Mouse (Mus musculus): ENCODE data around the gene Drc1.

The Drc1 gene

DNA sequence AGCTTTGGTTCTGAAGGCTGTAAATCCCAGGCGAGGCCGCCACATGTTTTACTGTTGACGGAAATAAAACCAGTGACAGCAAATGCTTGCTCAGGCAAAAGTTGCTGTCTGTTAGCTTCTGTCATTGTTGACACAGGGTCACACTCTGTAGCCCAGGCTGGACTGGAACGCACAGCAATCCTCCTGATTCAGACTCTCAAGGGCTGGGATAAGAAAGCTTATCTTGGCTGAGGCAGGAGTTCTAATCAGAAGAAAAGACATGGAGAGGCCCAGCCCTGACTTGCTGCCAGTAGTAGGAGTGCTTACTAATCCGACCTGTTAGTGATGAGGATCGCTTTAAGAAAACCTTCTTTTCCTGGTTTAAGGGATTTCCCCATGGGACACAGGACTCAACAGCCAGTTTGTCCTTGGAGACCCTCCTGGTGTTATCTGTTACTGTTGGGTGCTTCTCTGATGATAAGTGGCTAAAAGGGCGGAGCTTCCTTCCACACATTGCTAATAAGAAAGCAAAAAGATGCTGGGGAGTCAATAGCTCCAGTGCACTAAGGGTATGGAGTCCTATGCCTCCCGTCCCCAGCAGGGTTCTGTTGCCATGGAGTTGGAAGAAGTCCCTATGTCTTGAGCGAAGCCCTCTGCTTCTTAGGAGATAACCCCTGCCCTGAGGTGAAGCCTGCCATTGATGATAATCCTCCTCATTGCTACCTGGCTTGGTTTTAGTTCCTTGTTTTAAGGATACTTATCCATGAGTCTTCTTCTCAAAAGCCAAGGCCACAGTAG is 6.1 kb downstream of the Drc1 start:
- DNase-seq (ENCODE audit: low spot score) = no peak

GRCm38 (mm10) chr5:30340815-30341214 is 59.6 kb downstream of the Drc1 start:
- DNase-seq (ENCODE audit: low spot score) = no peak

DNA sequence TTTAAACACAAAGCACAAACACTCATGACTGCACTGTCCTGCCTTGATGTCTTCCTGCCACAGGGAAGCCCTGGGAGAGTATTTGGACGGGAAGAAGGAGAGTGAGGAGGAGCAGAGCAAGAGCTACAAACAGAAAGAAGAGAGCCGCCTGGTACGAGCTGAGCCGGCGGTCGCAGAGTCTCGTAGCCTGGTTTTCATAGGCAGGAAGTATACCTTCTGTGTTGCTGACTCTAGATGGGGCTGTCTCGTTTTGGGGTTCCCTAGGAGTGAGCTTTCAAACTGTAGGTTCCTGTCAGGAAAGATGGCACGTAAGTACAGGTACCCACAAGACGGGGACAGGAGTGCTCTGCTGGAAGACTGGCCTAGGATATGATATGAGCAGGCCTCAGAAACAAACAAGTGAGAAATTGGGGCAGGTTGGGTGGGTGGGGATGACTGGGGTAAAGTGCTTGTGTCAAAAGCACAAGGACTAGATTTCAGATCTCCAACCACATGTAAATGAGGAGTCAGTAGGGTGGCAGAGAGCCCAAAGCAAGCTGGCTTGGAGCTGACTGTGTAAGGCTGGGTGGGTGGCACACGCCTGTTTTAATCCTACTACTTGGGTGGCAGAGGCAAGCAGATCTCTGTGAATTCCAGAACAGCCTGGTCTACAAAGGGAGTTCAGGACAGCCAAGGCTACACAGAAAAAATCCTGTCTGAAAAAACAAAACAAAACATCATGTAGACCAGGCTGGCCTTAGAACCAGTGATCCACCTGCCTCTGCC is 60.6 kb downstream of the Drc1 start:
- DNase-seq (ENCODE audit: low spot score) = no peak

GRCm38 (mm10) chr5:30342601-30343015 is 61.4 kb downstream of the Drc1 start:
- DNase-seq (ENCODE audit: low spot score) = peak; percentile 6

- DNase-seq (ENCODE audit: low spot score) = peak; percentile 82
These were observed 61.9 kb downstream of the Drc1 start for GRCm38 (mm10) chr5:30343107-30343506.

DNA sequence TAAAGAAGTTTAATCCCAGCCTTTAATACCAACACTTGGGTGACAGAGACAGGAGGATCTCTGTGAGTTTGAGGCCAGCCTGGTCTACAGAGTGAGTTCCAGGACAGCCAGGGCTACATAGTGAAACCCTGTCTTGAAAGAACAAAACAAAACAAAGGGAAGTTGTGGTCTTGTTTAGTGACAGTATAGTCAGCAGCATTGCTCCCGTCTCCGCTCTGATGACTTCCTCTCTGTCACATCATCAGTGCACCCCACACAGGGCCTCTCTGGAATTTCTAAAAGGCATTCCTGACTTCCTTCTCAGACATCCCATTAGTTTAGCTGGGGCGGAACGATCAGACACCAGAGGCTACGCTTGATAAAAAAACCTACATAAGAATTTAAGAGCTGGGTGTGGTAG is 62.7 kb downstream of the Drc1 start:
- DNase-seq (ENCODE audit: low spot score) = no peak

- DNase-seq (ENCODE audit: low spot score) = no peak
These were observed 72.4 kb downstream of the Drc1 start for GRCm38 (mm10) chr5:30353605-30354004.

DNA sequence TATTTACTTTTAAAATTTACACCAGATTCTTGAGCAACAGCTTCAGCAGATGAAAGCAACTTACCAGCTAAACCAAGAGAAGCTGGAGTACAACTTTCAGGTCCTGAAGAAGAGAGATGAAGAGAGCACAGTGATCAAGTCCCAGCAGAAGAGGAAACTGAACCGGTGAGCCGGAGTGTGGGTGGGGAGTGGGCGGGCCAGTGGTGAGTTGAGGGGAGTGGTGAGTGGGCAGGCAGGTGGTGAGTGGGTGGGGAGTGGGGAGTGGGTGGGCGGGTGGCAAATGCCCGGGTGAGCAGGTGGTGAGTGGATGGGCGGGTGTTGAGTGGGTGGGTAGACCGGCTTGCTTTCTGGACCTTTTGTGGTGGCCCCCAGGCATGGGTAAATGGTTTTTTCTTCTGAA is 73.9 kb downstream of the Drc1 start:
- DNase-seq (ENCODE audit: low spot score) = no peak

- DNase-seq (ENCODE audit: low spot score) = no peak
These were observed 74.5 kb downstream of the Drc1 start for GRCm38 (mm10) chr5:30355559-30356159.

DNA sequence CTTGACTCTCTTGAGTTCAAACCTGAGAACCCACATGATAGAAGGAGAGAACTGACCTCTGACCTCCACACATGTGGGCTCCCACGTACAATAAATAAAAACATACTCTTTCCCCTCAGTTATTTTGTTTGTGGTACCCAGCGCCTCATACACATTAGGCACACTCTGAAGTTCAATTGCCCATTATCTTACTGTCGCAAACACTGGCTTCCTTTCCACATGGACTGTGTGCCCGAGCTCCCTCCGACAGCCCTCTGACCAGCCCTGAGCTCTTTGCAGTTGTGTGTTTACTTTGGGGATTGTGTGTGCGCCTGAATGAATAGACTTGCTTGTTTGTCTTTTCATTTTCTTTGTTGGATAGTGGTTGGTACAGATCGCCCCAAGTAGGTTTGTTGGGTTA is 75.5 kb downstream of the Drc1 start:
- DNase-seq (ENCODE audit: low spot score) = no peak

- DNase-seq (ENCODE audit: low spot score) = no peak
These were observed 77.4 kb downstream of the Drc1 start for GRCm38 (mm10) chr5:30358436-30359099.

DNA sequence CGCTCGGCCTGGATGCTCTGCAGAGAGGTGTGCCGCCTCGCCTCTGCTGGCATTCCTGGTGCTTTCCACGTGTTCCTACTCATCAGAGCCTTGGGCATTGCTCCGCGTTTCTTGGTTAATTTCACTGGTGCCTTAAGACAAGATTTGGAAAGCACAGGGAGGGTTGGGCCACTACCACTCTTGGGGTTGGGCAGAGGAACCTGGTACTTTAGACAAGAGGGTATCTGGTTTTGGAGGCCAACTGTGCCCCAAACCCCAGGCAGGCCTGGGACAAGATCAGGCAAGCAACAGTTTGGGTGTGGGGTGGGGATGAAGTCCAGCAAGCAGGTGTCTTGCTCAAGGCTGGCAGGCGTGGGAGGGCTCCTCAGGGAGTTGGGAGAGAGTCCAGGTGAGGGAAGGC is 86.2 kb downstream of the Drc1 start:
- no peak for DNase-seq (ENCODE audit: low spot score)

GRCm38 (mm10) chr5:30369426-30369825 is 88.2 kb downstream of the Drc1 start:
- no peak for DNase-seq (ENCODE audit: low spot score)

DNA sequence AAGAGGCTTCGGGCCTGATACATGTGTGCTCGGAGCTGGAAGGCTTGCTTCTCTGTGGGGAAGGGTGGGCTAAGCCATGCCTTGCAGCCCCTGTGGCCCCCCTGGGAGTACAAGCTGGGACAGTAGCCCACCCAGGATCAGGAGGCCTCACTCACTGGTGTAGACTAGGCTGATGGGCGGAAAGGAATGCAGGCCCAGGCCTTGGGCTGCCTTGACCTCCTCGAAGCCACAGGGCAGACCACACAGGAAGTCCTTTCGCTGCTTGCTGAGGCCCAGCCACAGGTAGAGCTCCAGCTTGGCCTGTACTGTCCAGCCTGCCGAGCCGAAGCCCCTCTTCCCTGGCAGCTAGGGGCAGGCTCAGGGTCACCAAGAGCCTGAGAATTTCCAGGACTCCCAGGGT is 101.7 kb downstream of the Drc1 start:
- peak; percentile 48 for DNase-seq (ENCODE audit: low spot score)

DNA sequence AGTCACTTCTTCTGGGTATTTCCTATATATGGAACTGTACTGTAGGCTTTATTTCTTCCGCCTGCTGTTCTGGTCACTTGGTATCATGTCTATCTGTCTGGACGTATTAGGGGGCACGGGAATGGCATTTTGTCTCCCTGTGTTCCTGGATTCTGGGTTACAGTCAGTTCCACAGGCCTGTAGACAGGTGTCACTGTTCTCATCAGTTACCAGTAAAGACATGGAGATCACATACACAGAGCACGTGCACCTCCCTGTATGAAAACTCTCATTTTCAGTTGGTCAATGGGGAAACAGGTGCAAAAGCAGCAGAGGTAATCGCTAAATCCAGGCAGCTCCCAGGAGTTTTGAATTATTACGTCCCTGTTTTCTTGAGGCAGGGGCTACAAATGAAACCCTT is 106.5 kb downstream of the Drc1 start:
- DNase-seq (ENCODE audit: low spot score) = no peak

DNA sequence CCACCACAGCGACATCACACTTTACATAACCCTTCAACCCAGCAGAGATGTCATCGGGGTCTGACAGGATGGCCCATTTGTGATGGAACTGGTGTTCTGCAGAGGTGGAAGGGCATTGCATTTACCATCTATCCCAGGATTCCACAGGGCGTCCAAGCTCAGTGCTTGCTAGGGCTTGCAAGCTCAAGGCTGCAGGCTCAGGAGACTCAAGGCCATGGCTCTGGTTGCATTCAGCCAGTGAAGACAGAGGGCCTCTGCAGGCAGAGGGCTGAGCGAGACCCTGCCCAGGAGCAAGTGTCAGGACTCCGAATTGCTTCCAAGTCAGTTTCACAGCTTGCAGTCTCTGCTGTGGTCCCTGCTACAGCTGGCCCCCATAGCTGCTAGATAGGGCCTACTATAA is 108.6 kb downstream of the Drc1 start:
- no peak for DNase-seq (ENCODE audit: low spot score)

GRCm38 (mm10) chr5:30391473-30391872 is 110.3 kb downstream of the Drc1 start:
- peak; percentile 92 for DNase-seq (ENCODE audit: low spot score)

DNA sequence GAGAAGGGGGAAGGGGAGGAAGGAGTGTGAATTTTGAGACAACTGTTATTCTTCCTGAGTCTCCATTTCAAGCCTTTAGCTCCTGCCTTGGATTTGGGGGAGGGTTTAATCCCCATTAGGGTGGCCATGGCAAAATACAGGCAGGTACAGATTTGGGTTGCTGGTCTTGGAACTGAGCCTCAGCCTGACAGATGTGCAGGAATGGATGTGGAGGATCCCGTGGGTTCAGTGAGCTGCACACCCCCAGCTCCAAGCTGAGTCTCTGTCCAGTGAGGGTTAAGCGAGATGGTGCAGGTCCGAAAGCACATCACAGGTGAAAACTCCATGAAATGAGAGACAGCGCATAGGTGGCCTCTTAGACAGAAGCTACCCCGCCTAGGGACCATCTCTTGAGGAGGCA is 119.3 kb downstream of the Drc1 start:
- DNase-seq (ENCODE audit: low spot score) = no peak

DNA sequence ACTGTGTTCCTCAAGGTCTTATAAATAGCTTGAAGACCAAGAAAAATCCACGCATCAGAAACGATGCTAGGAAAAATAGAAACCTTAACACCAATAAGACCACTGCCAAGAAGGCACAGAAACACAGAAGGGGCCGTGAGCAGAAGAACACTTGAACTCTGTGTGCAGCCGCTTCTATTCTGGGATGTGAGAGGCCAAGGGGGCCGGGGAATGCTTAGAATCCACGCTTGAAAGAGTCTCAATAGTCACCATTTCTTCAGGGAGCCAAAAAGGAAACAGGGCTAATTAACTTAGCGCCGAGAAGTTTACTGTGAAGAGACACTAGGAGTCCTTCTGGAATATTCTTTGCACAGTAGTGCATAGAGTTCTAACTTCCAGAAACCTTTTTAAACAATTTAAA is 120.0 kb downstream of the Drc1 start:
- peak; percentile 64 for DNase-seq (ENCODE audit: low spot score)

DNA sequence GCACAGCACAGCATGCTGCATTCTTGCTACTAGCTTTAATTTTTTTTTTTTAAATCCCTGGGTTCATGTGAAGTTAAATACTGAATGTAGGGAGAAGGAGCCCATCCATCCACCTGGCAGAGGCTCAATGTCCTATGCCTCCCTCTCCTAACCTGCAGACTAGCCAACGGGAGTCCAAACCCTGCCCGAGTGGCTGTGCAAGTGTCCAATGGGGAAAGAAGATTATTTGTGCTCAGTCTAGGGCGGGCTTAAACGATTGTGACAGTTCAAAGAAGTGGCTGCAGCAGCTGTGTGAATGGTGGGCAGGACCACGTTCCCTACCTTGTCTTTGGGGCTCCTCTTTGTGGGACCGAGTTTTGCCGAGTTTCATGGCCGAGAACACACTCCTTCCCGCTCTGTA is 125.7 kb downstream of the Drc1 start:
- DNase-seq (ENCODE audit: low spot score) = peak; percentile 84

- peak; percentile 17 for DNase-seq (ENCODE audit: low spot score)
These were observed 130.3 kb downstream of the Drc1 start for GRCm38 (mm10) chr5:30411524-30411923.

DNA sequence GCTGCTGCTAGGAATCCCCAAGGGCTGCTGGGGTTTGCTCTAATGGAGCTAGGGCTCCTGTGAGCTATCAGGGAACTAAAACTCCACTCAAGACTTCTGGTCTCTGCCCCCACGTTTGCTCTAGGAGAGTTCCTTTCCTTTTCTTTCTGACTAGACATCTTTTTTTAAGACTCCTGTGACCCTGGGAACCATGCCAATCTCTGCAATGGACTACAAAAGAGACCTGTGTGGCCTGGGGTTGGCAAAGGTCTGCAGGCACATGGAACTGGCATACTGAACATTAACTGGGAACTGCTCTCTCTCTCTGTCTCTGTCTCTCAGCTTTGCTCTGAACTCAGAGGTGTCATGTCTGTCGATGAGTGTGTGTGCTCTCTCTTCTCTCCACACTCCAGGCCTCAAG is 134.2 kb downstream of the Drc1 start:
- DNase-seq (ENCODE audit: low spot score) = no peak

DNA sequence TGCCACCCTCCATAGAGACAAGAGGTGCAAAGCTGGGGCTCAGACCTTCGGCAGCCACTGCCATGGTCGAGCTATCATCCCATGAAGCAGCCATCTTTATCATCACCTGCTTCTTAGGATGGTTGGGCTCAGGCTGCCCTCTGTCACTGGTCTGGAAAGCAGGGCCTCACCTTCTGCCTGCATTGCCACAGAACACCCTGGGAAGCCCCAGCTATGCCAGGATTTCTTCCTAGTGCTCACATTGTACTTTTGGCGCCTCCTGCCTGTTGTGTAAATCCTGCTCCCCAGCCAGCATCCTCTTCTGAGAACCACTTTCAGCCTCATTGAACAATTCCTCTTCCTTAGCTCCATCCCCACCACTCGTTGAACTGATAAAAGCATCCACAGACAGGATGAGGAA is 134.7 kb downstream of the Drc1 start:
- peak; percentile 22 for DNase-seq (ENCODE audit: low spot score)

Data from retina, embryonic 14.5 days (tissue).